Mouse (Mus musculus) stomach, embryonic 15.5 days (tissue): ENCODE data around the gene Ktn1. TPM values are rescaled to one million over a fixed set of nuclear protein-coding genes. Genes with fewer than 3 reads are reported as not detected.

ENCODE experiments used
- ATAC-seq: fragments of 200-750 bp; cut with Nextera tagmentation; 2 replicates; pipeline ENCODE4 v1.8.0; 2017; ENCODE audit warnings: low read depth, moderate number of reproducible peaks, moderate TSS enrichment; ENCODE audit not compliant: insufficient read depth, low FRiP score
- H3K27ac ChIP-seq: fragments of 300-500 bp; sonication (generic); 2 replicates; pipeline ENCODE4 v1.5.1; 2015; ENCODE audit warnings: mild to moderate bottlenecking, inconsistent platforms
- H3K27me3 ChIP-seq: fragments of 300-500 bp; sonication (generic); replicated peaks from 2 replicates; pipeline ENCODE4 v1.6.1; 2015; ENCODE audit warnings: inconsistent platforms
- H3K36me3 ChIP-seq: fragments of 300-500 bp; sonication (generic); 2 replicates; pipeline ENCODE4 v1.6.1; 2015; ENCODE audit warnings: inconsistent platforms
- H3K4me1 ChIP-seq: fragments of 300-500 bp; sonication (generic); 2 replicates; pipeline ENCODE4 v1.6.1; 2015; ENCODE audit warnings: inconsistent platforms
- H3K4me2 ChIP-seq: fragments of 300-500 bp; sonication (generic); 2 replicates; pipeline ENCODE4 v1.6.1; 2015; ENCODE audit warnings: mild to moderate bottlenecking, inconsistent platforms
- H3K4me3 ChIP-seq: fragments of 300-500 bp; sonication (generic); replicated peaks from 2 replicates; pipeline ENCODE4 v1.5.1; 2015; ENCODE audit warnings: inconsistent platforms
- H3K9ac ChIP-seq: fragments of 300-500 bp; sonication (generic); 2 replicates; pipeline ENCODE4 v1.6.1; 2015; ENCODE audit warnings: inconsistent platforms
- H3K9me3 ChIP-seq: fragments of 300-500 bp; sonication (generic); 2 replicates; pipeline ENCODE4 v1.6.1; 2016; ENCODE audit warnings: inconsistent platforms
- WGBS: fragments of 180-500 bp; shearing (Covaris S2); methylation state at CpG from one replicate; pipeline ENCODE4 v1.1.7; 2015; 5-methylcytosine and 5-hydroxymethylcytosine counted together
- polyA plus RNA-seq: library from polyadenylated mRNA; unstranded; fragments of >200 nt; fragmentation: Nextera tagmentation; extraction: Ambion mirVana; gene quantifications from 2 replicates; pipeline ENCODE4 v1.2.1, GENCODE M21; 2015

Gene Ktn1
- polyA plus RNA-seq, 1 experiment from 2014 or later = 53.7 TPM

DNA sequence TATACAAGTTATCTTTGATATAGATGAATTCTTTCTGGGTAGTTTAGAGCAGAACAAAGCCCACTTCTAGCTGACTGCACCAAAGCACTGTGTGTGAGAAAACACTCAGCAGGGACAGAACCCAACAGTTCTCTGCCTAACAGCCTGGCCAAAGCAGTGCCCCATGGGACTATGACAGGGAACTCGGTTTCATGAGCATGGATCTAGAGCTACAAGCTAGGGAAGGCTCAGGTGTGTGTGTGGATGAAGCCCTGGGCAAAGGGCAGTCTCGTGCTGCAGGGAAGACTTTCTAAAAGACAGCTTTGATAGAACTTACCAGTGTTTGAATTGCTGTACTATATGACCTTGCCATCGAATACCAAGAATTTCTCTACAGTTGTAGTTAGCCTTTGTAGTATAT, 117.5 kb downstream of the Ktn1 start:
- Histone ChIP-seq H3K27me3 (no peaks in the 10 kb centered on the region), H3K4me1 (no peaks in the 10 kb centered on the region), H3K36me3 (no peaks in the 10 kb centered on the region), H3K4me2 (no peak overlapping the region), H3K27ac (no peak overlapping the region), H3K9ac (no peak overlapping the region), H3K9me3 (no peaks in the 10 kb centered on the region), H3K4me3 (no peak overlapping the region)
- ATAC-seq = no peak
- 65% methylated on average over 3 of the region's 3 CpGs for WGBS

DNA sequence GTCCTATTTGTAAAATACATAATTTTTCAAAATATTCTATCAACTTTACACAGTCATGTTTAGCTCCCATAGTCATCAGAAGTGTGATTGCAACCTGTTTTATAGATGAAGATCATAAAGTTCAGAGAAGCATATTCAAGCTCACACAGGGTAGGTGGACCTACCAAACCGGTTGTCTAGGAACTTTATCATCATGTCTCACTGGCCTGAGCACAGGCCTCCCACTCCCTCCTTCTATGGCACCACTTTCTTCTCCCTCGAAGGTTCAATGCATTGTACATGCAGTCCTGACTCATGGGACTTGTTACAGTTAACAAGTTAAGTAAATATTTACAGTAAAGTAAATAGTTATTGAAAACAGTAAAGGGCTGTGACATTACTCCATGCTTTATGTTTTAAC, 118.1 kb downstream of the Ktn1 start:
- peak; percentile 86 for ATAC-seq
- WGBS = 42% methylated on average over 2 of the region's 2 CpGs
- no peaks in the 10 kb centered on the region for H3K36me3 ChIP-seq
- H3K27ac ChIP-seq = no peak overlapping the region
- no peaks in the 10 kb centered on the region for H3K4me1 ChIP-seq
- no peak overlapping the region for H3K4me3 ChIP-seq
- H3K9me3 ChIP-seq = no peaks in the 10 kb centered on the region
- no peaks in the 10 kb centered on the region for H3K27me3 ChIP-seq
- no peak overlapping the region for H3K4me2 ChIP-seq
- no peak overlapping the region for H3K9ac ChIP-seq

DNA sequence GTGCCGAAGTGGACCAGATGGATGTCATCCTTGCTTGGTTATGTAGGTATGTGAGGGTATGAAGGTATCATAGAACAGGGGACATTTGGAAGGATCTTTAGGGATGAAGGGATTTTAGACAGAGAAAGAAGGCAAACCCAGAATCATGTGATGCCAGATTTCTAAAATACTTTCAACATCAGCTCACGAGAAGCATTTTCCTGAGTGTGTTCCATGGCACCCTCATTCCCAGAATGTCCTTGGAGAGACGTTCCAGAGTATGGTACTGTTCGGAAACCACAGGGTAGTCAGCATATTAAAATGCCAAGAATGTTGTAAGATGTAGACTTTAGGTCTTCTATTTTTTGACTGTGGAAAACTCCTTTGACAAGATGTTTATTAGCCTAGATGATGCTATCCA, 123.2 kb downstream of the Ktn1 start:
- WGBS = 78% methylated on average over 4 of the region's 4 CpGs
- no peak overlapping the region for H3K27ac ChIP-seq
- H3K9ac ChIP-seq = no peak overlapping the region
- no peaks in the 10 kb centered on the region for H3K27me3 ChIP-seq
- ATAC-seq = no peak
- no peaks in the 10 kb centered on the region for H3K4me1 ChIP-seq
- H3K4me3 ChIP-seq = no peak overlapping the region
- H3K36me3 ChIP-seq = no peaks in the 10 kb centered on the region
- H3K4me2 ChIP-seq = no peak overlapping the region
- no peaks in the 10 kb centered on the region for H3K9me3 ChIP-seq

DNA sequence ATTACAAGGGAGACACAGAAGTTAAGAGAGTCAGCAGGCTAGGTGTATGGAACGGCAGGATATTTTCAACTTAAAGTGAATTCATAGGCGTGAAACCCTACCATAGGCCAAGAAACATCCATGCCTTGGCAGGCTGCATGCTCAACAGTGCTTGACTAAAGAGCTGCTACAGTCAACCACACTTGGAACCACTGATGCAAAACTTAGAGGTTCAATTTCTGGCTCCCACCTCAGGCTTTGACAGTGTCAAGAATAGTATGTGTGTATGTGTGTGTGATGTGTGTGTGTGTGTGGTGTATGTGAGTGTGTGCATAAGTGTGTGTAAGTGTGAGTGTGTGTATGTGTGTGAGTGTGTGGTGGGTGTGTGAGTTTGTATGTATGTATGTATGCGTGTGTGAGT, 127.3 kb downstream of the Ktn1 start:
- no peak overlapping the region for H3K4me3 ChIP-seq
- WGBS = 91% methylated on average over 3 of the region's 3 CpGs
- no peak overlapping the region for H3K27ac ChIP-seq
- H3K4me2 ChIP-seq = no peak overlapping the region
- ATAC-seq = no peak
- no peak overlapping the region for H3K9ac ChIP-seq
- H3K27me3 ChIP-seq = no peaks in the 10 kb centered on the region
- no peaks in the 10 kb centered on the region for H3K36me3 ChIP-seq
- no peaks in the 10 kb centered on the region for H3K4me1 ChIP-seq
- no peaks in the 10 kb centered on the region for H3K9me3 ChIP-seq

DNA sequence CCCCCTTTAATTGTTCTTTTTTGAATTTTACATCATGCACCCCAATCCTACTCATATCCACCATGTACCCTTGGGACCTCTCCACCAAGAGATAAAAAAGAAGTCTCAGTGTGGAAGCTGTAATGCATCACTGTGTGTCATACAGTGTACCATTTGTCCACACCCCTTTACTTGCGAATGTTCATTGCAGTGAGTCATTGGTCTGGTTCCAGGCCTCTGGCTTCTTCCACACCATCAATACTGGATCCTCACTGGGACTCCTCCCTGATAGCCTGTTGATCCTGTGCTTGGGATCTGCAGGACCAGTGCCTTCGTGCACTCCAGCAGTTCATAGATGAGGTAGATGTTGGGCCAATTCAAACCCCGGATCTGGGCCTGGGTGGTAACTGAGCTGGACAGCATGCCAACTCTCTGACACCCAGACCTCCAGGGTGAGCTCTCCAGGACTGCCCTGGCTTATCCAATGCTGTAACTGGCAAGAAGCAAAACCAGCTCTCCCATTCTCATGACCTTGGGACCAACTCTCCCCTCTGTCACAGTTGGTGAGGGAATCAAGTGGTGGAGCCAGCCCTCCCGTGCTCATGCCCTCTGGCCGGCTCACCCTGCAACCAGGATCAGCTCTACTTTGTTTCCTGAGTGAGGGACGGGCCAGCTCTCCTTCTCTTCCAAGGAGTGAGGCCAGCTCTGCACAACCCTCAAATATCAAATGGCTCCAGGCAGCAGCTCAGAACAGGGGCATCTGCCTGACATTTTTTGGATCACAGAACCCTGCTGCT, 128.2 kb downstream of the Ktn1 start:
- no peaks in the 10 kb centered on the region for H3K27me3 ChIP-seq
- 77% methylated on average over 6 of the region's 6 CpGs for WGBS
- no peak for ATAC-seq
- H3K9me3 ChIP-seq = no peaks in the 10 kb centered on the region
- no peaks in the 10 kb centered on the region for H3K36me3 ChIP-seq
- H3K4me3 ChIP-seq = no peak overlapping the region
- no peak overlapping the region for H3K4me2 ChIP-seq
- H3K27ac ChIP-seq = no peak overlapping the region
- H3K4me1 ChIP-seq = no peaks in the 10 kb centered on the region
- H3K9ac ChIP-seq = no peak overlapping the region

DNA sequence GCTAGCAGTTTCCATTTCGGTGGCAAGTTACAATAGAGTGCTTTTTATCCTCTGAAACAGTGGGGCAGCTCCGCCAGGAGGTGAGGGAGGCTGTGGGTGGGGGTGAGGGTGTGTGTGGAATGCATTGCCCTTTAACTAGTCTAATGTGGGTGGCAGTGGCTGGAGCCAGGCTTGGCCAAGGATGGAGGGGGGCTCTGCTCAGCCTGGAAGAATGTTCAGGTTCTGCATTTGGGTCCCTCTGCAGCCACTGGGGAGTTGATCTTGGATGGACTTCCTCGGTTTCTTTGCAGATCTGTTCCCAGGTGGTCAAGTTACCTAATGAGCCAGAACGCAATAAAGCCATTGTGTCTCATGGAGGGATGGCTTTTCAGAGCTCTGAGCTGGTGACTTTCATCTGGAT, 137.9 kb downstream of the Ktn1 start:
- Histone ChIP-seq H3K4me1 (no peaks in the 10 kb centered on the region), H3K4me2 (no peak overlapping the region), H3K9ac (no peak overlapping the region), H3K36me3 (no peaks in the 10 kb centered on the region), H3K9me3 (no peaks in the 10 kb centered on the region), H3K27ac (no peak overlapping the region), H3K27me3 (no peaks in the 10 kb centered on the region), H3K4me3 (no peak overlapping the region)
- WGBS = 48% methylated on average over 4 of the region's 4 CpGs
- no peak for ATAC-seq

Other genes starting within 250 kb of the Ktn1 start
- gene Dlgap5, start 230.0 kb upstream of the Ktn1 start, polyA plus RNA-seq = 37.2 and 40.6 TPM in 2 replicates
- gene Fbxo34, start 198.0 kb upstream of the Ktn1 start, polyA plus RNA-seq = 20.0 and 23.3 TPM in 2 replicates
- gene Atg14, start 77.8 kb upstream of the Ktn1 start, polyA plus RNA-seq = 11.9 and 13.6 TPM in 2 replicates